Mouse (Mus musculus): ENCODE results near the gene Akap13.

Gene Akap13

DNA sequence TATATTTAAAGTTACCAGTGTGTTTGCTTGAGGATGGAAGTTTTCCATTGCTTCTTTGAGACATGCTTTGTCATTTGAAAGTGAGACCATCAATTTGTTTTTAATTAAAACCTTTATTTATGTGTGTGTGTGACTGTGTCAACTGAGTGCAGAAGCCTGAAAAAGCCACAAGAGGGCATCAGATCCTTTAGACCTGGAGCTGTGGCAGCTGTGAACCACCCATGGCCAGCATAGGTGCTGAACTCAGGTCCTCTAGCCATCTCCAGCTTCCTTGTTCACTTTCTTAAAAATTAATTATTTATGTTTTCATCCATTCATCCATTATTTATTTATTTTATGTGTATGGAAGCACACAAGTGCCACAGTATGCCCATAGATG, 98.3 kb downstream of the Akap13 start:
- in situ Hi-C loops (cut with MboI; ENCODE audit: unreplicated experiment in 2 of 2), result loop anchor here (5.0 to 25.0 kb wide), 5 partner anchors 89 to 909 kb away; no protein-coding TSS in a partner anchor

DNA sequence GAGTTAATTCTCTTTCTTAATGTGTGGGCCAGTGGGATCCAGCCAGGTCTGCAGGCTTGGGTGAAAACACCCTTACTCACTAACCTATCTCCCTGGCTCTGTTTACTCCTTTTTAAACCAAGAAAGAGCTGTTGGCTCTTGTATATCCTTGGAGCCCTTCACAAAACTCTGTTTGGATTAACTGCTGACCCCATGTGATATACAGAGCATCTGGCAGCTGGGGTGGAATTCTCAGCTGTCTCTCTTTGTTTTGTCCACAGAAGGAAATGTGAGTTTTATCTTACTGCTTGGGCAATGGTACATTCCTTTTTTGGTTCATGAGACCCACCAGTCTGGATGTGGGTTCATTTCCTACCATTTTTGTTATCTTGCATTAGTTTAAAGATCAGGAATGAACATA, 98.7 kb downstream of the Akap13 start:
- in situ Hi-C loops (cut with MboI; ENCODE audit: unreplicated experiment in 2 of 2), result loop anchor here (5.0 to 25.0 kb wide), 5 partner anchors 89 to 908 kb away; no protein-coding TSS in a partner anchor

- in situ Hi-C loops (cut with MboI; ENCODE audit: unreplicated experiment in 2 of 2), result loop anchor here (5.0 to 25.0 kb wide), 8 partner anchors 91 to 906 kb away; partner anchors contain the start of gene Akap13 (in 1 of the 2)
These were observed 100.6 kb downstream of the Akap13 start for GRCm38 (mm10) chr7:75555940-75556339.

DNA sequence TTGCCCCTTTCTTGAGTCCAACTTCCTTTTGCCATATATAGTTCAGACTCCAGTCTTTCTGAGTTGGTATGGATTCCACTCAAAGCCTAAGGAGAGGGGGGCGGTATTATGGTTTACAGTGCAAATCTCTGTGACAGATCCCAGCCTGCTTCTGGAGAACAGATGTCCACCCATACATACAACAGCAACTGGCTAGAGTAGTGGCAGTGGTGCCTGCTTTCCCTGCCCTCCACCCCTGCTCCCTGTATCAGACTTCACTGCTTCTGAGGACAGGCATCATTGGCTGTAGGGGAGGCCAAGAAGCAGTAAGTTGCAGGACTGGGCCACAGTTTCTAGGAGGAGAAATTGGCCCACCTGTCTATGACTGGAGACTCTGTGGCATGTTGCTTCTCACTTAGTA, 102.9 kb downstream of the Akap13 start:
- in situ Hi-C loops (cut with MboI; ENCODE audit: unreplicated experiment in 2 of 2), result loop anchor here (5.0 to 25.0 kb wide), 8 partner anchors 93 to 904 kb away; partner anchors contain the start of gene Akap13 (in 1 of the 2)

DNA sequence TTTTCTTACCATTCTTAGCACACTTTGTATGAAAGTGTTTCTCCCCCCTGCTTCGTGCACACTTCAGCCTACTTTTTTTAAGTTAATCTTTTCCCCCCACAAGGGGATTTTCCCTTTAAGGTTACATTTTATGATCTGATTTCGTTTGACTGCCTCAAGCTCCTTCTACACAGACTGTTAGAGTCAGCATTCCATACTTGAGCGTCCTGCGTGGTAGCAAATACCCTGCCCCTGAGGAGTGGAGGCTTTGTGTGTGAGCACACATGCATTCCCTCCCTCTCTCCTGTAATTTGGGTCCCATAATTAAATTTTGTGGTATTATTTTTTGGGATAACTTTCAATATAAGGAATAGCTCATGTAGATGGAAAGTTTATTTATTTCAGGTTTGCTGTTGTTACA, 103.8 kb downstream of the Akap13 start:
- in situ Hi-C loops (cut with MboI; ENCODE audit: unreplicated experiment in 2 of 2), result loop anchor here (5.0 to 25.0 kb wide), 8 partner anchors 94 to 903 kb away; partner anchors contain the start of gene Akap13 (in 1 of the 2)

DNA sequence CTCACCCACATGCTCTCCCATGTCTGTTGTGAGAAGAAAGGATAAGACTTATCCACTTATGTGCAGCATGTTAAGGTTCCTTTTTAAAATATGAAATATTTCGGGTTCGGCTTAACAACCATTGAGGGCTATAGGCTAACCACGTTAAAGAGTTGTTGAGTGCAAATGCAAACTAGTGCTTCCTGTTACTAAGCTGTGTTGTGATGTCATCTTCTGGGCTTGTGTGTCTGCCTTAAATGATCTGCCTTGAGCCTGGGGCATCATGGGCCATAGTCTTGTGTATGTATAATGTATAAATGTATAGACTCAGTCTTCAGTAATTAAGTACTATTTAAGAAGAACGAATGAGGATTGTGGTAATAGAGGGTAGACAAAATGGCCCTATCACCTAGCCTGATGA, 104.6 kb downstream of the Akap13 start:
- in situ Hi-C loops (cut with MboI; ENCODE audit: unreplicated experiment in 2 of 2), result loop anchor here (5.0 to 25.0 kb wide), 11 partner anchors 95 to 902 kb away; partner anchors contain the start of gene Akap13 (in 1 of the 2)

GRCm38 (mm10) chr7:75560566-75560965, 105.2 kb downstream of the Akap13 start:
- in situ Hi-C loops (cut with MboI; ENCODE audit: unreplicated experiment in 2 of 2), result loop anchor here (10.0 to 25.0 kb wide), 5 partner anchors 154 to 902 kb away; no protein-coding TSS in a partner anchor

DNA sequence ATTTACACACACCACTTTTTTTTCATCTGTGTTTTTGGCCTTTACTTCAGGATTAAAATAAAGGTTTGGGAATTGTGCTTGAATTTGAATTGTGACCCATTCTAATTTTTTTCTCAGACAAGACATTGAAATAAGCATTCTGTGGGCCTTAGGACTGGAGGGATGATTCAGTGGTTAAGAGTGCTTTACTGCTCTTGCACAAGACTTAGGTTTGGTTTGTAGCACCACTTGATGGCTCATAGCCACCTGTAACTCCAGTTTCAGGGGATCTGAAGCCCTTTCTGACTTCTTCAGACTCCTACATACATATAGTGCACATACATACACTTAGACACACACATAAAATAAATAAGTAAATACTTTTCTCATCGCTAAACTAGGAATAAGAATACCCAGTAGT, 105.8 kb downstream of the Akap13 start:
- in situ Hi-C loops (cut with MboI; ENCODE audit: unreplicated experiment in 2 of 2), result loop anchor here (10.0 to 25.0 kb wide), 5 partner anchors 154 to 901 kb away; no protein-coding TSS in a partner anchor

DNA sequence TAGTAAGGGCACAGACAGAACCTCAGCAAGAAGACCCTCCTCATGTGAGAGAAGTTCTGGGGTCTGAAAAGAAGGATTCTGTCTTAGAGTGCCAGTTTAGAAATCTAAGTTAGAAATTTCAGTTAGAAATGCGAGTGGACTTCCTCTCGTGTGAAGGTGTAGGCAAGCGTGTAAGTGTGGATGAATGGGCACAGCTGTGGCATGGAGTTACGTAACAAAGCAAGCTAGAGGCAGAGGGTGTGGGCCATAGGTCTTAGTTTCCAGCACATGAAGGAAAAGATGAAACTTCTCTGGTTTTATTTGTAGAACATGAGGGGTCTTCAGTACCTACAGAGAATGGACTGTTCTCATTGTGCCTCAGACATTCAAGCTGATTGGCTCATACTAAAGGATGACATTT, 112.9 kb downstream of the Akap13 start:
- in situ Hi-C loops (cut with MboI; ENCODE audit: unreplicated experiment in 2 of 2), result loop anchor here (10.0 to 25.0 kb wide), 5 partner anchors 147 to 894 kb away; no protein-coding TSS in a partner anchor

GRCm38 (mm10) chr7:75568883-75569282, 113.5 kb downstream of the Akap13 start:
- in situ Hi-C loops (cut with MboI; ENCODE audit: unreplicated experiment in 2 of 2), result loop anchor here (10.0 to 25.0 kb wide), 5 partner anchors 146 to 893 kb away; no protein-coding TSS in a partner anchor

- in situ Hi-C loops (cut with MboI; ENCODE audit: unreplicated experiment in 2 of 2), result loop anchor here in 1 of 2 experiments (25.0 kb wide), 2 partner anchors 317 to 892 kb away; no protein-coding TSS in a partner anchor
These were observed 114.9 kb downstream of the Akap13 start for GRCm38 (mm10) chr7:75570218-75570617.

DNA sequence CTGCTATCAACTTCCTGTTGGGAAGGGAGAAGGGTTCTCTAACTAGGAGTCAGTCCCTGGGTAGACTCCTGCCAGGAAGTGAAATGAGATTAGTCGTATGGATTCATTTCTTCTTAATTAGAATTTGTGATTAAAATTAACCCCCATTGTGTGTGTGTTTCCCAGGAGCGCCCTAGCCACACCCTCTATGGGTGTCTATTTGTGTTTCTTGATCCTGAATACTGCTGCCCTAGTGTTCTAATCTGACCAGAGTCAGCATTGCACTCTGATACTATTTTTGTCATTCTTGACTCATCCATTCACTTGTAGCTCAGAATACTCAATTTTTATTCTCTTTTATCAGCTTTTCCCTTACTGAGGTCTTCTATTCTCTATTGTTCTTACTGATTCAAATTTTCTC, 115.7 kb downstream of the Akap13 start:
- in situ Hi-C loops (cut with MboI; ENCODE audit: unreplicated experiment in 2 of 2), result loop anchor here in 1 of 2 experiments (25.0 kb wide), 2 partner anchors 316 to 891 kb away; no protein-coding TSS in a partner anchor

DNA sequence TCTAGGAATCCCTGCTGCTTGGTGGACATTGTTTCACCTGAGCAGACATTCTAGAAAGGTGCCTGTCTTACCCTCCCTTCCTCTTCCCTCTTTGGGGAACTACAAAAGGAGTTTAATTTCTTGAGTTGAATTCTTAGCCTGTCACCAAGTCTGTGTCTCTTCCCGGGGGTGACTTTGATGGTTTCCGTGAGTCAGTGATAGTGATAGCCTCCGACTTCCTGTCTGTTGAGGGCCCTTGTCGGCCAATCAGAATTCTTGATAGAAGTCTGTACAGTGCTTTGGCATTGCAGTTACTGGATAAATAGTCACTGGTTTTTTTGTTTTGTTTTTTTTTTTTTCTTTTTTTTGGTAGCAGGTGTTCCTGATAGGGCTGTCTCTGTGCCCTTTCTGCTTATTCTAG, 116.8 kb downstream of the Akap13 start:
- in situ Hi-C loops (cut with MboI; ENCODE audit: unreplicated experiment in 2 of 2), result loop anchor here in 1 of 2 experiments (25.0 kb wide), 2 partner anchors 315 to 890 kb away; no protein-coding TSS in a partner anchor

DNA sequence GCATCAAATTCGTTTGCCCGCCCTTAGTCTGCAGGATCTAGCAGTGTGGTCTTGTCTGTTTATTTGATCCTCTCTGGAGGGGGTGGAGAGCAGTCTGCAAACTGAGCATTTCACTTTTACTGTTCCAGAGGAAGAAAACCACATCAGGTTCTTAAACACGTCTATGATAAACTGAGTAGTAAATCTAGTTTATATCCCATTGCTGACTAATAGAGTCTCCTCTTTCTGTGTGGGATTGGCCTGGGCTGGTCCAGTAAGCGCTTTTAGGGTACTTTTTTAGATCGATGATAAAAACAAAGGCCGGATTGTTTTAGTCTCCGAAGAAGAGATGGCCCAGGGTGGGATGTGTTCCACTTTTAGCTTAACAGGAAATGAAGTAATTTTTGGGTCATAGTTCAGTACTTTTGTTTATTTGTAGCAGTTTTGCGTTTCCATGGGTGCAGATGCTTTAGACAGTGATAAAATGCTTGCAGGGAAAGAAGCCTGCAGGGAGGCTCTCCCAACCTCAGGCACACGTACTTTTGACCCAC, 119.9 kb downstream of the Akap13 start:
- in situ Hi-C loops (cut with MboI; ENCODE audit: unreplicated experiment in 2 of 2), result loop anchor here in 1 of 2 experiments (5.0 kb wide), 1 partner anchor 77 kb away; no protein-coding TSS in a partner anchor

- in situ Hi-C loops (cut with MboI; ENCODE audit: unreplicated experiment in 2 of 2), result loop anchor here in 1 of 2 experiments (5.0 kb wide), 1 partner anchor 76 kb away; no protein-coding TSS in a partner anchor
These were observed 120.7 kb downstream of the Akap13 start for GRCm38 (mm10) chr7:75575800-75576585.

DNA sequence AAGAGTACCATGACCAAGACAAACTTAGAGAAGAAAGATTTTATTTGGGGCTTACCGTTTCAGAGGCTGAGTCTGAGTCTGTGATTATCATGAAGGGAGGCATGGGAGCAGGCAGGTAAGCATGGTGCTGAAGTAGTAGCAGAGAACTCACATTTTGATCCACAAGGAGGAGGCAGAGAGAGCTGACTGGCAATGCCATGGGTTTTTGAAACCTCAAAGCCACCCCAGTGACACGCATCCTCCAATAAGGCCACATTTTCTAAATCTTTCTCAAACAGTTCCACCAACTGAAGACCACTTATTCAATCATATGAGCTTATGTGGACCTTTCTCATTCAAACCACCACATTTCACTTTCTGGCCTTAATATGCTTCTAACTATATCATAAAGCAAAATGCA, 121.5 kb downstream of the Akap13 start:
- in situ Hi-C loops (cut with MboI; ENCODE audit: unreplicated experiment in 2 of 2), result loop anchor here in 1 of 2 experiments (5.0 kb wide), 1 partner anchor 75 kb away; no protein-coding TSS in a partner anchor

DNA sequence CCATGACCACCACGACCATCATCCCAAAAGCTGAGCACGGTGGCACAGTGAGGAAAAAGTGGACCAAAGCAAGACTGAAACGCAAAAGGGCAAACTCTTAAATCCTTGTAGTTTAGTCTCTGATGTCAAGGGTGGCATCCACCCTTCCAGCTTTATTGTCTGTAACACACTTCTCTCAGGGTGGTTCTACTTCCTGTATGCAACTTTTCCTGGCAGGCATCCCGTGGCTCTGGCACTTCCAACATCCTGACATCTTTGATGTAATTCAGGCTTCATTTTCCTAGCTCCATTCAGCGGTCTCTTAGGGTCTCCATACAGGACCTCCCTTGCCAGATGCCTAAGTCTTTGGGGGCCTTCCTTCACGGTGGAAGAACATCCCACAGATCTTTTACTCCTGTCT, 122.0 kb downstream of the Akap13 start:
- in situ Hi-C loops (cut with MboI; ENCODE audit: unreplicated experiment in 2 of 2), result loop anchor here in 1 of 2 experiments (5.0 kb wide), 1 partner anchor 75 kb away; no protein-coding TSS in a partner anchor

DNA sequence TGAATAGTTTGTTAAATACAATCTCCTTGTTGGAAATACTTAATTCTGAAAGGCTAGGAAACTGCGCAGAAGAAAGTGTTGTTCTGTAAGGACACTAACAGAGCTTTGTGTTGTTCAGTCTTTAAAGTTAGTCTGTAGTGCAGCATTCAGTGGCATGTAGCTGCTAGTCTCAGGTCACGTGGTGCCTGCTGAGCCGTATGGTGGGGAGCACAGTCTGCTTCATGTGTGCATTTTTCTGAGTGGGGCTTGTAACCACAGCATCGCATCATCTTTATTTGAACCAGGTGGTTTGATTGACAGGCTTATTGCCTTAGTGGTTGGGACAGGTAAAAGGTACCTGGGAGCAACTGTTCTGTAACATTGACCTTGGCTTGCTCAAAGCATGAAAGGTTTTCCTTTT, 123.3 kb downstream of the Akap13 start:
- in situ Hi-C loops (cut with MboI; ENCODE audit: unreplicated experiment in 2 of 2), result loop anchor here in 1 of 2 experiments (5.0 kb wide), 1 partner anchor 74 kb away; no protein-coding TSS in a partner anchor

DNA sequence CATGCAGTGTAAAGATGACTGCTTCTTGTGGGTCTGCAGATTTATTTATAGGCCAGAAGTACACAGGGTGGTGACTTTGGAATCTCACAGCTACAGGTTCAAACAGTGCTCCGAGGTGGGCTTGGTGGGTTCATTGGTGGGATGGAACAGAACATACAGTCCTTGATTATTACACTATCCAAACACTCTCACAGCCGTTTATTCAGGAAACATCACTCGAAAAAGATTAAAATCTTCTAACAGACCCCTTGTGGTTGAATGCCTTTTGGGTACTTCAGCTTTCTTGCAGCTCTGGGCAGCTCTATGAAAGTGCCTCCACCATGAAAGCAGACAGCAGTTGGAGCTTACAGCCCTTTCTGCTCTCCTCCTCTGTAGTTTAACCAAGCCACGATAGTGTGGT, 126.8 kb downstream of the Akap13 start:
- in situ Hi-C loops (cut with MboI; ENCODE audit: unreplicated experiment in 2 of 2), result no loop called here

- in situ Hi-C loops (cut with MboI; ENCODE audit: unreplicated experiment in 2 of 2), result no loop called here
These were observed 128.8 kb downstream of the Akap13 start for GRCm38 (mm10) chr7:75584100-75584499.

- in situ Hi-C loops (cut with MboI; ENCODE audit: unreplicated experiment in 2 of 2), result no loop called here
These were observed 130.1 kb downstream of the Akap13 start for GRCm38 (mm10) chr7:75585409-75585808.

Measured in v-Abl transformed pro-B cells (cell line).